Mouse (Mus musculus) liver, postnatal 0 days (tissue): ENCODE results near the gene Herpud1. TPM values are rescaled to one million over a fixed set of nuclear protein-coding genes. Genes with fewer than 3 reads are reported as not detected.
A peak's percentile ranks its signal among the peaks of the same experiment; 100 is the strongest.

Source experiments
- ATAC-seq: fragments of 200-750 bp; cut with Nextera tagmentation; 2 replicates; pipeline ENCODE4 v1.8.0; 2017; ENCODE audit warnings: mild to moderate bottlenecking, moderate library complexity
- DNase-seq: peaks from one replicate; pipeline ENCODE4 v3.0.0-alpha.2; 2016
- H3K27ac ChIP-seq: fragments of 300-500 bp; sonication (generic); 2 replicates; pipeline ENCODE4 v1.5.1; 2014; ENCODE audit warnings: antibody characterized with exemption, moderate library complexity, mild to moderate bottlenecking, low read depth
- H3K27me3 ChIP-seq: fragments of 300-500 bp; sonication (generic); 2 replicates; pipeline ENCODE4 v1.6.1; 2014; ENCODE audit warnings: low read length, control low read depth, mixed read lengths; ENCODE audit not compliant: insufficient read depth
- H3K36me3 ChIP-seq: fragments of 300-500 bp; sonication (generic); replicated peaks from 2 replicates; pipeline ENCODE4 v1.6.1; 2014; ENCODE audit warnings: mild to moderate bottlenecking, control low read depth, low read length, moderate library complexity, mixed read lengths; ENCODE audit not compliant: insufficient read depth
- H3K4me1 ChIP-seq: fragments of 300-500 bp; sonication (generic); 2 replicates; pipeline ENCODE4 v1.6.1; 2014; ENCODE audit warnings: antibody characterized with exemption, mild to moderate bottlenecking, control low read depth; ENCODE audit not compliant: insufficient read depth
- H3K4me2 ChIP-seq: fragments of 300-500 bp; sonication (generic); 2 replicates; pipeline ENCODE4 v1.6.1; 2014; ENCODE audit warnings: low read depth, mild to moderate bottlenecking, low read length, moderate library complexity, mixed read lengths
- H3K4me3 ChIP-seq: fragments of 300-500 bp; sonication (generic); 2 replicates; pipeline ENCODE4 v1.5.1; 2014; ENCODE audit warnings: low read depth, low read length
- H3K9ac ChIP-seq: fragments of 300-500 bp; sonication (generic); replicated peaks from 2 replicates; pipeline ENCODE4 v1.6.1; 2014; ENCODE audit warnings: mild to moderate bottlenecking, moderate library complexity
- H3K9me3 ChIP-seq: fragments of 300-500 bp; sonication (generic); 2 replicates; pipeline ENCODE4 v1.6.1; 2016; ENCODE audit warnings: mild to moderate bottlenecking, control low read depth, low read length, mixed read lengths
- CTCF ChIP-seq: sonication (generic); IDR thresholded peaks from 2 replicates; pipeline ENCODE4 v1.5.1; 2016; ENCODE audit warnings: antibody characterized with exemption, low read depth
- EP300 ChIP-seq: IDR thresholded peaks from 2 replicates; pipeline ENCODE4 v1.6.1; 2016; ENCODE audit warnings: antibody characterized with exemption, low read depth, mild to moderate bottlenecking
- WGBS: fragments of 180-500 bp; shearing (Covaris S2); extraction: QIAGEN DNeasy Blood & Tissue Kit; methylation state at CpG from one replicate; pipeline ENCODE4 v1.1.7; 2014; ENCODE audit not compliant: insufficient replicate concordance; 5-methylcytosine and 5-hydroxymethylcytosine counted together
- polyA plus RNA-seq: library from polyadenylated mRNA; unstranded; fragments of >200 nt; fragmentation: Nextera tagmentation; extraction: Ambion mirVana; gene quantifications from 2 replicates; pipeline ENCODE4 v1.2.1, GENCODE M21; 2015

Gene Herpud1
- polyA plus RNA-seq, 1 experiment from 2014 or later, result 269 TPM

GRCm38 (mm10) chr8:94358541-94358940 is 27.7 kb upstream of the Herpud1 start:
- Histone ChIP-seq H3K4me1 (peaks cover 66% of the 10 kb centered on the region), H3K4me3 (no peak overlapping the region), H3K9me3 (no peaks in the 10 kb centered on the region), H3K4me2 (0 out of 2 replicates have a peak overlapping the region, but pooled peaks have one; percentile 19), H3K27ac (peak overlapping the region; percentile 98), H3K27me3 (no peaks in the 10 kb centered on the region), H3K36me3 (no peaks in the 10 kb centered on the region), H3K9ac (no peak overlapping the region)
- 52% methylated on average over 5 of the region's 5 CpGs for WGBS
- ATAC-seq (peak; percentile 4; the same call in 1 of the 2 replicates), DNase-seq (peak; percentile 85)
- no peak for TF ChIP-seq CTCF
- peak; percentile 85 for TF ChIP-seq EP300

GRCm38 (mm10) chr8:94361774-94362431 is 24.3 kb upstream of the Herpud1 start:
- H3K27ac ChIP-seq, result peak overlapping the region; percentile 96
- ATAC-seq, result no peak
- WGBS, result 84% methylated on average over 6 of the region's 6 CpGs
- TF ChIP-seq CTCF (no peak), EP300 (no peak)
- H3K36me3 ChIP-seq, result no peaks in the 10 kb centered on the region
- H3K4me1 ChIP-seq, result peaks cover 77% of the 10 kb centered on the region
- no peaks in the 10 kb centered on the region for H3K27me3 ChIP-seq
- H3K9ac ChIP-seq, result no peak overlapping the region
- no peak for DNase-seq
- H3K9me3 ChIP-seq, result no peaks in the 10 kb centered on the region
- H3K4me2 ChIP-seq, result no peak overlapping the region
- H3K4me3 ChIP-seq, result no peak overlapping the region

DNA sequence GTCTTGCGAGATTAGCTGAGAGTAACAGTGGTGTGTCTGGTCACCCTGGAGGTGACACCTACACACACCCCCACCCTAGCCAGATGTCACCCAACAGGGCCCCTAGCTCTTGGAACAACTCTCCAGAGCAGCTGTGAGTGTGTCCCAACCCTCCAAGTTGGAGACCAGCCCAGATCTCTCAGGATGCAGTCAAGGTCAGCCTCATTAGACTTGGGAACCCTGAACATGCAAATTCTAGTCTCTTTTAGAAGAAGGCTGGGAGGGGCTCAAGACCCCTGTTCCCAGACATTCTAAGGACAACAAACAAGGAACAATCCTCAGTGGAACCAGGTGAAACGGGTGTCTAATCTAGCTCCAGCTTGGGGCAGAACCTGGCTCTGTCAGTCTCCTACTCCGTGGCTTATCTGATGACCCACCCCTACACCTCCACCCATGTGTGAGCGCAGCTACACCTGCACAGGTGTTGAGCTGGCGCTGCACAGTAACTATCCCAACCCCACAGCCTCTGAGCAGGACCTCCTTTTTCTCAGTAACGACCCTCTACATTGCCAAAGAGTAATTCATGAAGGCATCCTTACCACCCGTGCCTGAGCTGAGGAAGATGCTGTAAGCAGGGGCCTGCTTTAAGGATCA is 23.5 kb upstream of the Herpud1 start:
- Histone ChIP-seq H3K9me3 (no peaks in the 10 kb centered on the region), H3K4me1 (peaks cover 71% of the 10 kb centered on the region), H3K4me2 (peak overlapping the region; percentile 33; the same call in 1 of the 2 replicates), H3K27ac (peak overlapping the region; percentile 96), H3K27me3 (no peaks in the 10 kb centered on the region), H3K9ac (peak overlapping the region; percentile 39), H3K36me3 (no peaks in the 10 kb centered on the region), H3K4me3 (no peak overlapping the region)
- TF ChIP-seq EP300 (peak; percentile 53), CTCF (no peak)
- WGBS, result 53% methylated on average over 7 of the region's 7 CpGs
- ATAC-seq (0 out of 2 replicates have a peak, but pooled peaks have one; percentile 9), DNase-seq (peak; percentile 40)

GRCm38 (mm10) chr8:94363288-94363688 is 22.9 kb upstream of the Herpud1 start:
- no peaks in the 10 kb centered on the region for H3K36me3 ChIP-seq
- peak overlapping the region; percentile 33; the same call in 1 of the 2 replicates for H3K4me2 ChIP-seq
- TF ChIP-seq EP300, result no peak
- no peak; the same call in 1 of the 2 replicates for TF ChIP-seq CTCF
- no peaks in the 10 kb centered on the region for H3K27me3 ChIP-seq
- H3K27ac ChIP-seq, result peak overlapping the region; percentile 96
- DNase-seq (peak; percentile 81), ATAC-seq (peak; percentile 76)
- peaks cover 70% of the 10 kb centered on the region for H3K4me1 ChIP-seq
- WGBS, result 21% methylated on average over 4 of the region's 4 CpGs
- H3K9me3 ChIP-seq, result no peaks in the 10 kb centered on the region
- H3K9ac ChIP-seq, result peak overlapping the region; percentile 39
- no peak overlapping the region for H3K4me3 ChIP-seq

DNA sequence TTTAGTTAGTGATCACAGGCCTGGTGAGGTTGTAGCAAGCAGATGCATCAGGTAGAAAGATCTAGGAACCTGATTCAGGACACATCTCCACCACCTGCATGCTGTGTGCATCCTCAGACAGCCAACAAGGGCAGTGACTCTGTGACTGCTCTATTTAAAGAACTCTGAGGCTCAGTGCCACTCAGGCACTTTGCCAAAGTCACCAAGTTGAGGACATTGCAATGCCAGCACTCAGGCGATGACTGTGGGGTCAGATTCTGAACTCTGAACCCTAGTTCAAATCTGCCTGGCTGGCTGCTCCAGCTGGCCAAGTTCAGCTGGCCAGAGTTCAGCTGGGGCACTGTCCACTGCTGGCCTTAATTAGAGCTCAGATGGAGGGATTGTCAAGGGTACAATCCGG is 22.3 kb upstream of the Herpud1 start:
- H3K9me3 ChIP-seq, result no peaks in the 10 kb centered on the region
- peak; percentile 88 for TF ChIP-seq EP300
- TF ChIP-seq CTCF, result no peak
- H3K27ac ChIP-seq, result peak overlapping the region; percentile 96
- H3K9ac ChIP-seq, result peak overlapping the region; percentile 8; the same call in 1 of the 2 replicates
- 49% methylated on average over 2 of the region's 2 CpGs for WGBS
- no peak overlapping the region for H3K4me3 ChIP-seq
- H3K36me3 ChIP-seq, result no peaks in the 10 kb centered on the region
- peak overlapping the region; percentile 18 for H3K4me2 ChIP-seq
- no peaks in the 10 kb centered on the region for H3K27me3 ChIP-seq
- peak; percentile 84 for ATAC-seq
- DNase-seq, result peak; percentile 79
- H3K4me1 ChIP-seq, result peaks cover 66% of the 10 kb centered on the region

GRCm38 (mm10) chr8:94364686-94365312 is 21.4 kb upstream of the Herpud1 start:
- Histone ChIP-seq H3K4me3 (no peak overlapping the region), H3K36me3 (no peaks in the 10 kb centered on the region), H3K4me2 (peak overlapping the region; percentile 18; the same call in 1 of the 2 replicates), H3K27ac (peak overlapping the region; percentile 96), H3K27me3 (no peaks in the 10 kb centered on the region), H3K4me1 (peaks cover 58% of the 10 kb centered on the region), H3K9ac (no peak overlapping the region), H3K9me3 (no peaks in the 10 kb centered on the region)
- DNase-seq (no peak), ATAC-seq (no peak)
- 72% methylated on average over 6 of the region's 6 CpGs for WGBS
- TF ChIP-seq CTCF (no peak), EP300 (no peak)
